Mouse (Mus musculus): ENCODE results near the gene Uaca.
"Not testable (repeated sequence)": the region's sequence is repeated elsewhere in the genome, so short reads cannot be mapped to it uniquely, and the experiment has no call there.

Gene Uaca

GRCm38 (mm10) chr9:60794841-60795351 is 554 bp downstream of the Uaca start:
- DNase-seq (ENCODE audit: low spot score), result peak; percentile 54

- no peak for DNase-seq (ENCODE audit: low spot score)
Measured at GRCm38 (mm10) chr9:60796076-60796475, 1.7 kb downstream of the Uaca start.

- DNase-seq (ENCODE audit: low spot score), result no peak
Measured at GRCm38 (mm10) chr9:60797126-60797525, 2.8 kb downstream of the Uaca start.

GRCm38 (mm10) chr9:60799061-60799460 is 4.7 kb downstream of the Uaca start:
- no peak for DNase-seq (ENCODE audit: low spot score)

- no peak for DNase-seq (ENCODE audit: low spot score)
Measured at GRCm38 (mm10) chr9:60800663-60801382, 6.5 kb downstream of the Uaca start.

GRCm38 (mm10) chr9:60801746-60802145 is 7.4 kb downstream of the Uaca start:
- DNase-seq (ENCODE audit: low spot score), result no peak

- no peak for DNase-seq (ENCODE audit: low spot score)
Measured at GRCm38 (mm10) chr9:60802341-60802740, 8.0 kb downstream of the Uaca start.

GRCm38 (mm10) chr9:60806021-60806420 is 11.7 kb downstream of the Uaca start:
- no peak for DNase-seq (ENCODE audit: low spot score)

GRCm38 (mm10) chr9:60807996-60808395 is 13.7 kb downstream of the Uaca start:
- DNase-seq (ENCODE audit: low spot score), result no peak

- DNase-seq (ENCODE audit: low spot score), result no peak
Measured at GRCm38 (mm10) chr9:60813139-60813880, 19.0 kb downstream of the Uaca start.

- DNase-seq (ENCODE audit: low spot score), result no peak
Measured at GRCm38 (mm10) chr9:60815502-60815901, 21.2 kb downstream of the Uaca start.

- no peak for DNase-seq (ENCODE audit: low spot score)
Measured at GRCm38 (mm10) chr9:60817585-60817984, 23.2 kb downstream of the Uaca start.

- not testable (repeated sequence) for DNase-seq (ENCODE audit: low spot score)
Measured at GRCm38 (mm10) chr9:60818582-60818981, 24.2 kb downstream of the Uaca start.

- DNase-seq (ENCODE audit: low spot score), result peak; percentile 65
Measured at GRCm38 (mm10) chr9:60819340-60819739, 25.0 kb downstream of the Uaca start.

GRCm38 (mm10) chr9:60821501-60821900 is 27.2 kb downstream of the Uaca start:
- DNase-seq (ENCODE audit: low spot score), result no peak

- no peak for DNase-seq (ENCODE audit: low spot score)
Measured at GRCm38 (mm10) chr9:60822681-60823080, 28.3 kb downstream of the Uaca start.

GRCm38 (mm10) chr9:60825506-60825905 is 31.2 kb downstream of the Uaca start:
- DNase-seq (ENCODE audit: low spot score), result no peak

GRCm38 (mm10) chr9:60826759-60827158 is 32.4 kb downstream of the Uaca start:
- no peak for DNase-seq (ENCODE audit: low spot score)

- no peak for DNase-seq (ENCODE audit: low spot score)
Measured at GRCm38 (mm10) chr9:60828196-60828595, 33.9 kb downstream of the Uaca start.

GRCm38 (mm10) chr9:60829610-60830009 is 35.3 kb downstream of the Uaca start:
- no peak for DNase-seq (ENCODE audit: low spot score)

- DNase-seq (ENCODE audit: low spot score), result no peak
Measured at GRCm38 (mm10) chr9:60830079-60830478, 35.7 kb downstream of the Uaca start.

GRCm38 (mm10) chr9:60832233-60832632 is 37.9 kb downstream of the Uaca start:
- no peak for DNase-seq (ENCODE audit: low spot score)

- no peak for DNase-seq (ENCODE audit: low spot score)
Measured at GRCm38 (mm10) chr9:60836151-60836550, 41.8 kb downstream of the Uaca start.

Measured in adipocyte (in vitro differentiated cells).